Mouse (Mus musculus) liver, adult 2 months (tissue): ENCODE data around the gene Eif1b. TPM values are rescaled to one million over a fixed set of nuclear protein-coding genes. Genes with fewer than 3 reads are reported as not detected.

Experiments used
- DNase-seq: peaks from one replicate; pipeline ENCODE4 v3.0.0-alpha.2; 2011; ENCODE audit warnings: low read depth, low spot score; ENCODE audit errors: extremely low read depth
- H3K27ac ChIP-seq: fragments of 200-500 bp; replicated peaks from 2 replicates; pipeline ENCODE4 v1.5.1; 2012; ENCODE audit warnings: low read depth, mild to moderate bottlenecking, control low read depth, inconsistent platforms, low read length; ENCODE audit not compliant: insufficient read depth
- H3K27me3 ChIP-seq: fragments of 200-500 bp; 2 replicates; pipeline ENCODE4 v1.6.1; 2012; ENCODE audit warnings: mild to moderate bottlenecking, moderate library complexity, low read length, inconsistent platforms; ENCODE audit not compliant: control insufficient read depth, insufficient read depth
- H3K36me3 ChIP-seq: fragments of 200-500 bp; 2 replicates; pipeline ENCODE4 v1.6.1; 2012; ENCODE audit warnings: low read length, inconsistent platforms; ENCODE audit not compliant: control insufficient read depth, insufficient read depth
- H3K4me1 ChIP-seq: fragments of 200-500 bp; 2 replicates; pipeline ENCODE4 v1.6.1; 2011; ENCODE audit warnings: low read length; ENCODE audit not compliant: control insufficient read depth, insufficient read depth
- H3K4me3 ChIP-seq: fragments of 200-500 bp; 2 replicates; pipeline ENCODE4 v1.5.1; 2011; ENCODE audit warnings: low read depth, mild to moderate bottlenecking, control low read depth, low read length, moderate library complexity; ENCODE audit not compliant: insufficient read depth
- H3K79me2 ChIP-seq: fragments of 200-500 bp; 2 replicates; pipeline ENCODE4 v1.6.1; 2012; ENCODE audit warnings: inconsistent platforms, mild to moderate bottlenecking, low read length, moderate library complexity; ENCODE audit not compliant: control insufficient read depth, insufficient read depth
- H3K9ac ChIP-seq: fragments of 200-500 bp; 2 replicates; pipeline ENCODE4 v1.6.1; 2012; ENCODE audit warnings: low read depth, mild to moderate bottlenecking, control low read depth, inconsistent platforms, low read length
- CTCF ChIP-seq: fragments of 200-500 bp; IDR thresholded peaks from 2 replicates; pipeline ENCODE4 v1.5.1; 2011; ENCODE audit warnings: low read depth, low read length, control low read depth
- POLR2A ChIP-seq: fragments of 200-500 bp; IDR thresholded peaks from 2 replicates; pipeline ENCODE4 v1.6.1; 2011; ENCODE audit warnings: low read length, control low read depth; ENCODE audit not compliant: insufficient read depth; ENCODE audit errors: extremely low read depth
- WGBS: fragments of 180-500 bp; shearing (Covaris S2); methylation state at CpG from one replicate; pipeline ENCODE4 v1.1.7; 2018; 5-methylcytosine and 5-hydroxymethylcytosine counted together
- polyA plus RNA-seq: library from polyadenylated mRNA; depleted of rRNA; stranded (reverse); fragments of >200 nt; gene quantifications from 2 replicates; pipeline ENCODE4 v1.2.3, GENCODE M21; 2012; rRNA removed
- total RNA-seq: library from RNA; depleted of rRNA; stranded (reverse); fragments of >200 nt; gene quantifications from 2 replicates; pipeline ENCODE4 v1.2.3, GENCODE M21; 2014; rRNA removed

Gene Eif1b
- total and polyA plus RNA-seq, 2 experiments, result 14.7 to 22.3 TPM

GRCm38 (mm10) chr9:120541411-120541810, 49.4 kb downstream of the Eif1b start:
- H3K27ac ChIP-seq, result no peak overlapping the region
- no peak for TF ChIP-seq POLR2A
- TF ChIP-seq CTCF, result no peak
- DNase-seq, result no peak
- 20% methylated on average over 2 of the region's 2 CpGs for WGBS
- H3K4me1 ChIP-seq, result no peaks in the 10 kb centered on the region
- no peak overlapping the region for H3K4me3 ChIP-seq
- H3K27me3 ChIP-seq, result peaks cover 7% of the 10 kb centered on the region
- H3K9ac ChIP-seq, result no peak overlapping the region
- H3K79me2 ChIP-seq, result no peaks in the 10 kb centered on the region
- H3K36me3 ChIP-seq, result no peaks in the 10 kb centered on the region

- DNase-seq, result no peak
- H3K4me1 ChIP-seq, result no peaks in the 10 kb centered on the region
- H3K27me3 ChIP-seq, result peaks cover 10% of the 10 kb centered on the region
- 12% methylated on average over 6 of the region's 6 CpGs for WGBS
- no peak overlapping the region for H3K9ac ChIP-seq
- no peaks in the 10 kb centered on the region for H3K36me3 ChIP-seq
- TF ChIP-seq CTCF, result no peak
- no peak for TF ChIP-seq POLR2A
- H3K4me3 ChIP-seq, result no peak overlapping the region
- no peaks in the 10 kb centered on the region for H3K79me2 ChIP-seq
- H3K27ac ChIP-seq, result no peak overlapping the region
These were observed 50.2 kb downstream of the Eif1b start for GRCm38 (mm10) chr9:120542241-120542640.

Other genes with a start within 250 kb of the Eif1b start
- 0.13 and 0.28 TPM in 2 replicates for gene Myrip, start 190.7 kb upstream of the Eif1b start, total RNA-seq
- 0.09 and 0.17 TPM in 2 replicates for gene Myrip, start 190.7 kb upstream of the Eif1b start, polyA plus RNA-seq
- 0.07 TPM in 1 of 2 replicates, not detected in the other for gene Entpd3, start 47.6 kb downstream of the Eif1b start, total RNA-seq
- gene Entpd3, start 47.6 kb downstream of the Eif1b start, polyA plus RNA-seq, result not detected in 2 replicates
- 174 and 242 TPM in 2 replicates for gene Rpl14, start 79.2 kb downstream of the Eif1b start, total RNA-seq
- 113 and 145 TPM in 2 replicates for gene Rpl14, start 79.2 kb downstream of the Eif1b start, polyA plus RNA-seq